Mouse (Mus musculus): ENCODE results near the gene Srpk2.
"Not testable (repeated sequence)": the region's sequence is repeated elsewhere in the genome, so short reads cannot be mapped to it uniquely, and the experiment has no call there.

Gene Srpk2

DNA sequence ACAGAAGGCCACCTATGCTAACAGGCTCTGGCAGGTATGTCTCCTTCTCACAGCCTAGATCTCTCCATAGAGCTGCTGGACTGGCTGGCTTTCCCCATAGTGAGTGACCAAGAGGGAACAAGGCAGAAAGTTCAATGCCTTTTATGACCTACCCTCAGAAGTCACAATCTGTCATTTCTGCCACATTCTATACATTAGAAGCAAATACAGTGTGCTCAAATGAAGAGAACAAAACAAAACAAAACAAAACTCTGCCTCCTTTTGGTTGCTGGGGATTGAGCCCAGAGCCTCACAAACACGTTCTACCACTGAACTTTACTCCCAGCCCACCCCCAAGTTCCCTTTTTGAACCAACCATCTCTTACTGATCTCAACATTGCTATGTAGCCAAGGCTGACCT lies at the start of gene Srpk2:
Gene Srpk2 (minus strand): TSS at position 101 of the 400 bp plus-strand sequence.
- DNase-seq (ENCODE audit: low spot score): no peak

DNA sequence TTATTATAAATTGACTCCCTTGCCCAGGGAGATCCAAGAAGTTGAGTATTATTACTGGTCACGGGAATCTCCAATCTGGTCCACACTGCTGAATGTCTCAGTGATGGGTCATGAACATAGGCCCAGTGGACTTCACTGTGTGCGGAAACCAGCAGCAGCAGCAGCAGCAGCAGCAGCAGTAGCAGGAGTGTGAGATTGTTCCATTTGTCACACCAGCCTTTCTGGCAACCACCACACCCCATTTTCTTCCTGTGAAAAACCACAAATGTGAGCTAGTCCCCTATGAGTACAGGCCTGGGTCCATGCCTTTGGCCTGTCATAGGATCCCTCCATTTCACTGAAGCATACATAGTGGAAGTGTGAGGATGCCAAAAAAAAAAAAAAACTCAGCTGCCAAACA lies 37.5 kb upstream of the Srpk2 start:
- DNase-seq (ENCODE audit: low spot score): no peak

DNA sequence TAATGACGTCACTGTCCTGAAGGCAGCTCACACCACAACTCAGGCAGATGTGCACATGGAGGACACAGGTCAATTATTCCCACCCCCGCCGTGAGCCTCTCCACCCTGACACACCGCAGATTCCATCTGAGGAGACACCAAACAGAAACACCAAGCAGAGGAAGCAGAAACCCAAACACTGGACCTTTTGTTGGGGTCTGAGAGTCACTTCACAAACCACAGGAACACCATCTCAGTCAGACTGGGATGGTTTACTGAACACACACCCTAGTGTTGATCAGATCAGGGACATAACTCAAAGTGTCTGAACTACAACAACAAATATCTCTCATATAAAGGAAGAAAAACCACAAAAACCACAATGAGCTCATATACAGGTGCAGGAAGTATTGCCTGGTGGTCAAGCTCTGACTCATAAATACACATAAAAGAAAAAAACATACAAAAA lies 34.5 kb upstream of the Srpk2 start:
- no peak for DNase-seq (ENCODE audit: low spot score)

- no peak for DNase-seq (ENCODE audit: low spot score)
Measured at GRCm38 (mm10) chr5:23718182-23718534, 33.7 kb upstream of the Srpk2 start.

- no peak for DNase-seq (ENCODE audit: low spot score)
Measured at GRCm38 (mm10) chr5:23717469-23718181, 33.2 kb upstream of the Srpk2 start.

- DNase-seq (ENCODE audit: low spot score): no peak
Measured at GRCm38 (mm10) chr5:23713401-23714335, 29.3 kb upstream of the Srpk2 start.

GRCm38 (mm10) chr5:23712130-23713001 lies 27.9 kb upstream of the Srpk2 start:
- DNase-seq (ENCODE audit: low spot score): peak; percentile 68

DNA sequence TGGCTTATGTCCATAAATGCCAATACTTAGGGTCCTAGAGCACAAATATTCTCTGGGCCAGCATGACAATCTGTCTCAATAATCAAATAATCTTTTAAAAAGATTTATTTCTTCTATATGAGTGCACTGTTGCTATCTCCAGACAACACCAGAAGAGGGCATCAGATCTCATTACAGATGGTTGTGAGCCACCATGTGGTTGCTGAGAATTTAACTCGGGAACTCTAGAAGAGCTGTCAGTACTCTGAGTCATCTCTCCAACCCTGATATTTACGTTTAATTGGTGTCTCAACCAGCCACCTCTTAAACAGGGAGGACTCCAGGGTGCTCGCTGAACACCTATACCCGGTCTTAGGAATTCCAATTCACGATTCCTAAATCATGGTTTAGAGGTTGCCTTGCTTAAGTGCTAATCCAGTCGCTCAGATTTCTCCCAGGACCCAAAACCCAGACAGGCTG lies 27.3 kb upstream of the Srpk2 start:
- DNase-seq (ENCODE audit: low spot score): not testable (repeated sequence)

- no peak for DNase-seq (ENCODE audit: low spot score)
Measured at GRCm38 (mm10) chr5:23711244-23711643, 26.8 kb upstream of the Srpk2 start.

DNA sequence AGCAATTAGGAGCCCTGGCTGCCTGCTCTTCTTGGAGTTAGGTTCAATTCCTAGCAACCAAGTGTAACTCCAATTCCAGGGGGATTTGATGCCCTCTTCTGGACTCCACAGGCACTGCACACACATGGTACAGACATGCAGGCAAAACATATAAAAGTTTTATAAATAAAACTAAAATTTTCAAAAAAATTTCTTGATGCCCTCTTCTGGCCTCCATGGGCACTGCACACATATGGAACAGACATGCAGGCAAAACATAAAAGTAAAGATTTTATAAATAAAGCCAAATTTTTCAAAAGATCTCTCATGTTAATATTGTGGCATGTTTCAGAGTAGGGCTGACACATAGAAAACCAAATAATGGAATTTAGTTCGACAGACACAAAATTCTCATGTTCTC lies 25.2 kb upstream of the Srpk2 start:
- no peak for DNase-seq (ENCODE audit: low spot score)

GRCm38 (mm10) chr5:23706601-23707597 lies 22.5 kb upstream of the Srpk2 start:
- DNase-seq (ENCODE audit: low spot score): not testable (repeated sequence)

GRCm38 (mm10) chr5:23697457-23697856 lies 13.0 kb upstream of the Srpk2 start:
- DNase-seq (ENCODE audit: low spot score): no peak

DNA sequence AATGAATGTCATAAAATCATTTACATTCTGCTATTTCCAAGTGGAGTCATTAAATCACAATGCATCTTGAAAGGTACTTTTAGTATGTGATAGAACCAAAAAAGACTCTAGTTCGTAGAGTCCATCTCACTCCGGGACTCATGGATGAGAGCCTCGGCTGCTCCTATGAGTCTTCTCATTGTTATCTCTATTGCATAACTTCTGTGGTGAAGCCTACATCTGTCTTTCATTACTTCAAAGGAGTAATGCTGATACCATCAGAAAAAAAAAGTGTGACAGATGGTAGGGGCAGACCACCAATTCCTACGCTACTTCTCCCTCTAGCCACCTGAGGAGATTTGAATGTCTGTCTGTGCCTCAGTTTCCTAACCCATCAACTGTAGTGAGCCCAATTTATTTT lies 986 bp downstream of the Srpk2 start:
- DNase-seq (ENCODE audit: low spot score): no peak

DNA sequence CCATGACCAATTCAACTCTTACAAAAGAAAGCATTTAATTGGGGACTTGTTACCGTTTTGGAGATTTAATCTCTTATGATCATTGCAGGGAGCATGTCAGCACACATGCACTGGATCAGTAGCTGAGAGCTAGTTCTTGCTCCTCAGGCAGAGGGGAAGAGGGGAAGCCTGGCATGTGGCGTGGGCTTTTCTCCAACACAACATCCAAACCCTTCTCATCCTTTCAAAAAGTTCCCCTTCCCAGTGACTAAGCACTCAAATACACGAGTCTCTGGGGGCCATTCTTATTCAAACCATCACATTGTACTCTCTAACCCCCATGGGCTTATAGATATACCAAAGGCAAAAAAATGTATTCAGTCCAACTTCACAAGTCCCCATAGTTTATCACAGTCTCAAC lies 5.4 kb downstream of the Srpk2 start:
- no peak for DNase-seq (ENCODE audit: low spot score)

DNA sequence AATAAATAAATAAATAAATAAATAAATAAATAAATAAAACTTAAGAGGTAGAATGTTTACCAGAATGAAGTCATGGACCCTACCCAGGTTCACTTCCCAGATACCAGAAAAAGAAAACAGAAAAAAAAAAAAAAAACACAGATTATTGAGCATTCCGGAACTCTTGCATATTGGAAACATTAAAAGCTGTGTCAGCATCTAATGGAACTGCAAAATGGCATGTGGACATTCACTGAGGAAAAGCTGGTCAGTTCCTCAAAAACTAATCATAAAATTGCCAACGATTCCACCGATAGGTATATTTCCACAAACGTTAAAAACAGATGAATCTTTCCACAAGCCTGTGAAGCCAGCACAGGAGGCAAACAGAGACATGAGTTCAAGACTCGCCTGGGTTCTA lies 6.5 kb downstream of the Srpk2 start:
- no peak for DNase-seq (ENCODE audit: low spot score)

DNA sequence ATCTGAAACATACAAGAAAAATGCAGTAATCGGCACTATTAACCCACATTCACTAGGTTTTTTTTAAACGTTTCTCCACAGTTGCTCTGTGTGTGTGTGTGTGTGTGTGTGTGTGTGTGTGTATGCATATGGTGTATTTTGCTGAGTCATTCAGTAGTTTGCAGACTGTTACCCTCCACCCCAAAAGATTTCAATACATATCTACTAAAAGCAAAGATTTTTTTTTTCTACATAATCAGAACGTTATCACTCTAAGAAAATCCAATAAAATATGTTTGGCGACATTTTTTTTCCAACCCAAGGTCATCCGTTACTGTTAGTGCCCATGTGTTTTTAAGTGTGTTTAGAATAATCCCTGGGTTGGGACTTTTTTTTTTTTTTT lies 7.4 kb downstream of the Srpk2 start:
- no peak for DNase-seq (ENCODE audit: low spot score)

DNA sequence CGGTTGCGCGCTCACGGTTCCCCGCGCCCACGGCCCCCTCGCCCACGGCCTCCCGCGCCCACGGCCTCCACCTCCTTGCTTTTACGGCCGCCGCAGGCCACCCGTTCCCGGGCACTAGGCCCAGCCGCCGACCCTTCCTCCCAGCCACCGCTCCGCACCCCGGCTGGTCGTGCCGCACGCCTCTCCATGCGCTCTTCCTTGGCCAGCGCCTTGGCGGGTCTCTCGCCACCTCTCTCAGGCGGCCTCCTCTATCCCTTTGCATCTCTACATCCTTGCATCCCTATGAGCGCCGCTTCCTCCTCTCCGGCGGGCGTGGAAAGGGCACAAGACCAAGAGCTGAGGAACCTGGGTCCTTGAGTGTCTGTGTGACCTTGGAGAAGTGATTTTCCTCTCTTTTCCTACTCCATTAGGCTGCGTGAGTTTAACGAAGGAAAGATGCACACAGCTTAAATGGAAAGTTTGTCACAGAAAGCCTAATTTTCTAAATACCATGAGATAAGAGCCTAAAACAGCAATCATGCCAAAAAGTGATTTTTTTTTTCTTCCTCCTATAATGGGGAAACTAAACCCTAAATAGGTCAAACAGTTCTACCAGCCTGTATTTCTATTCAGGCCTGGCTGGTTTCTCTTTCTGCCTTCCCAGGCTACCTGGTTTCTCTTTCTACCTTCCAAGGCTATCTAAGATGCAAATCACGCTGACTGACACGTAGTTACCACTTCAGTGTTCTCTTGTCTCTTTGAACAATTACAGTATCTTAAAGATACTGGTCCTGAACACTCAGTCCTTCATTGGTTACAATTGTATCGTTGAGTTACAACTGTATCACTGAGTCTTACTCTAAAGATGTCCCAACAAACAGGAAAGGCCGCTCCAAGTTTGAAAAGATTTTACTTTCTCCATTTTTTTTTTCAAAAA lies 8.0 kb downstream of the Srpk2 start:
- peak; percentile 20 for DNase-seq (ENCODE audit: low spot score)

DNA sequence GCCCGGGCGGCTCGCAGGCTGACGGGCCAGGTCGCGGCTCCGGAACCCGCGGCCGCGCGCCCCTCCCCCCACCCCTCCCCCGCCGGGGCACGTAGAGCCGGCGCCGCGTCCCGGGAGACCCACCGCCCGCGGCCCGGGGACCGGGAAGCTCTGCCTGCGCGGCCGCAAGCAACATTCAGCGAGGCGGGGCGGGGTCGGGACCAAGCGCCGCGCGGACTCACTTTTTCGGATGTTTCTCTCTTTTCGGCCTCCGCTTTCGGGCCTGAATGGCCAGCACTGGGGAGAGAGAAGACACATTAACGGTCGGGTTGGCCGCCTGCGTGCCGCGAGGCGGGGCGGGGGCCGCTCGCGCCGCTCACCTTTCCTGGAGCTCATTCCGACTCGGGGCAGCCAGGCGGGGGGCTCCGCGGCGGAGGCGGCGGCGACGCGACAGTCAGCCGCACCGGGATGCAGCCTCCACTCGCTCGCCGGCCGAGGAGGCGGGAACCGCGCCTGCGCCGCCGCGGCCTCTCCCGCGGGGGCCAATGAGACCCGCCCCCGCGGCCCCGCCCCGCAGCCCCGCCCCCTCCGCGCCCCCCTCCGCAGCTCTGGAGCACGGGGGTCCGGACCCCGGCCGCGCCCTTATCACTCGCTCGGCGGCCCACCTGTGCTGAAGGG lies 8.8 kb downstream of the Srpk2 start:
- peak; percentile 54 for DNase-seq (ENCODE audit: low spot score)

GRCm38 (mm10) chr5:23674829-23675498 lies 9.5 kb downstream of the Srpk2 start:
- peak; percentile 36 for DNase-seq (ENCODE audit: low spot score)
